Mouse (Mus musculus): ENCODE measurements around the gene Commd1. TPM values are rescaled to one million over a fixed set of nuclear protein-coding genes. Genes with fewer than 3 reads are reported as not detected.
A peak's percentile ranks its signal among the peaks of the same experiment; 100 is the strongest.

Commd1 gene
- polyA plus RNA-seq, 1 experiment from 2014 or later, result 282 TPM

DNA sequence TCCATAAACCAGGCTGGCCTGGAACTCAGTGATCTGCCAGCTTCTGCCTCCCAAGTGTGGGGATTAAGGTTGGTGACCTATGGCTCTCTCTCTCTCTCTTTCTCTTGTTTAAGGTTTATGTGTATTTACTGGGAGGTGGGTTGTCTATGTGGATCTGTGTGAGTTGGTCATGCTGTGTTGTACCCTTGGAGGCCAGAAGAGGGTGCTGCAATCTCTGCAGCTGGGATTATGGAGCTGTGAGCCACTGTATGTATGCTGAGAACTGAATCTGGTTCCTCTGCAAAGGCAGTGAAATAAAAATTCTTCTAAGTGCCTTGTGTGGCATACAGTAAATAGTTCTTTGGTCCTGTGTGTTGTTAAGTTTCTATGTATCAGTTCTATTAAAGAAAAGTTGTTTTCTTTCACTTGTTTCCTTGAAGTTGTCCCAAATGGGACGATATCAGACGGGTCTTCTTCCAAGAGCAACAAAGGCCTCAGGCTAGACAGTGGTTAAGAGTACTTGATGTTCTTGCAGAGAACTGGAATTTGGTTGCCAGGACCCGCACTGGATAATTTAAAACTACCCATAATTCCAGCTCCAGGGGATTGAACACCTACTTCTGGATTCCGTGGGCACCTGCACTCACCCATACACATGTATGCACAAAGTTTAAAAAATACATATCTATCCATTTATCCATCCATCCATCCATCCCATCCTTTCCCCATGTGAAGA, 31.6 kb upstream of the Commd1 start:
- ATAC-seq (ENCODE audit: low FRiP score) (no peak), DNase-seq (ENCODE audit: low spot score) (no peak)
- H3K27ac ChIP-seq, result no peak overlapping the region
- no peak overlapping the region for H3K4me3 ChIP-seq (replicated peaks; ENCODE audit: low read length)
- no peaks in the 10 kb centered on the region for H3K4me1 ChIP-seq (replicated peaks; ENCODE audit: control insufficient read depth, insufficient read depth, low read length)
- H3K36me3 ChIP-seq (replicated peaks; ENCODE audit: control insufficient read depth, insufficient read depth), result no peaks in the 10 kb centered on the region
- 90% methylated on average over 4 of the region's 4 CpGs for WGBS
- no peaks in the 10 kb centered on the region for H3K9me3 ChIP-seq (ENCODE audit: control insufficient read depth, low read length)
- no peak overlapping the region for H3K4me2 ChIP-seq (replicated peaks)
- no peaks in the 10 kb centered on the region for H3K27me3 ChIP-seq (ENCODE audit: control insufficient read depth, insufficient read depth, low read length)
- no peak overlapping the region for H3K9ac ChIP-seq

GRCm38 (mm10) chr11:23013096-23013495, 30.9 kb upstream of the Commd1 start:
- Histone ChIP-seq H3K27ac (no peak overlapping the region), H3K9me3 (ENCODE audit: control insufficient read depth, low read length) (no peaks in the 10 kb centered on the region), H3K4me2 (replicated peaks) (no peak overlapping the region), H3K4me3 (replicated peaks; ENCODE audit: low read length) (no peak overlapping the region), H3K4me1 (replicated peaks; ENCODE audit: control insufficient read depth, insufficient read depth, low read length) (no peaks in the 10 kb centered on the region), H3K9ac (no peak overlapping the region), H3K27me3 (ENCODE audit: control insufficient read depth, insufficient read depth, low read length) (no peaks in the 10 kb centered on the region), H3K36me3 (replicated peaks; ENCODE audit: control insufficient read depth, insufficient read depth) (no peaks in the 10 kb centered on the region)
- DNase-seq (ENCODE audit: low spot score) (no peak), ATAC-seq (ENCODE audit: low FRiP score) (no peak)
- 74% methylated on average over 1 of the region's 1 CpGs for WGBS

DNA sequence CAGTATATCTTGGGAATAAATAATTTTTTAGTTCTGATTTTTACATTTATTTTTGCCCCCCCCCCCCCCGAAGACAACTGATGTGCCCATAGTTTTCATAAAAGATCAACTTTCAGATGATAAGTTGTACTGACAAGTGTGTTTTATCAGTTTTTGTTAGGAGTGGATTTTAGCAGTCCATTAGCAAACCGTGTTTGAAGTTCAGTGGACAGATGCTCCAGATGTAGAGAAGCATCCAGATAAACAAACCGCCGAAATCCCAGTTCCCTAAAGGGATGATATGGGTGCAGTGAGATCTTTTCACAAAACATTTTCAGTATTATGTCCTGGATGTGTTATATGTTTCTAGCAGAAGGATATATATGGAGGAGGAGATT, 26.6 kb upstream of the Commd1 start:
- H3K27me3 ChIP-seq (ENCODE audit: control insufficient read depth, insufficient read depth, low read length), result no peaks in the 10 kb centered on the region
- peak overlapping the region; percentile 97; the same call in 1 of the 2 replicates for H3K27ac ChIP-seq
- peaks cover 17% of the 10 kb centered on the region for H3K36me3 ChIP-seq (replicated peaks; ENCODE audit: control insufficient read depth, insufficient read depth)
- 39% methylated on average over 4 of the region's 4 CpGs for WGBS
- peak overlapping the region; percentile 54 for H3K4me3 ChIP-seq (replicated peaks; ENCODE audit: low read length)
- peak overlapping the region; percentile 66 for H3K4me2 ChIP-seq (replicated peaks)
- ATAC-seq (ENCODE audit: low FRiP score) (no peak), DNase-seq (ENCODE audit: low spot score) (no peak)
- 0 out of 2 replicates have a peak, but pooled peaks cover 4% of the 10 kb centered on the region for H3K4me1 ChIP-seq (replicated peaks; ENCODE audit: control insufficient read depth, insufficient read depth, low read length)
- H3K9me3 ChIP-seq (ENCODE audit: control insufficient read depth, low read length), result no peaks in the 10 kb centered on the region
- peak overlapping the region; percentile 73 for H3K9ac ChIP-seq

GRCm38 (mm10) chr11:23008181-23008823, 26.1 kb upstream of the Commd1 start:
- ATAC-seq (ENCODE audit: low FRiP score) (peak; percentile 94), DNase-seq (ENCODE audit: low spot score) (peak; percentile 87)
- Histone ChIP-seq H3K27me3 (ENCODE audit: control insufficient read depth, insufficient read depth, low read length) (no peaks in the 10 kb centered on the region), H3K9ac (peak overlapping the region; percentile 73), H3K27ac (peak overlapping the region; percentile 97), H3K4me1 (replicated peaks; ENCODE audit: control insufficient read depth, insufficient read depth, low read length) (0 out of 2 replicates have a peak, but pooled peaks cover 4% of the 10 kb centered on the region), H3K9me3 (ENCODE audit: control insufficient read depth, low read length) (no peaks in the 10 kb centered on the region), H3K4me3 (replicated peaks; ENCODE audit: low read length) (peak overlapping the region; percentile 54), H3K36me3 (replicated peaks; ENCODE audit: control insufficient read depth, insufficient read depth) (peaks cover 22% of the 10 kb centered on the region), H3K4me2 (replicated peaks) (peak overlapping the region; percentile 66)
- under 1% methylated on average over 40 of the region's 40 CpGs for WGBS

DNA sequence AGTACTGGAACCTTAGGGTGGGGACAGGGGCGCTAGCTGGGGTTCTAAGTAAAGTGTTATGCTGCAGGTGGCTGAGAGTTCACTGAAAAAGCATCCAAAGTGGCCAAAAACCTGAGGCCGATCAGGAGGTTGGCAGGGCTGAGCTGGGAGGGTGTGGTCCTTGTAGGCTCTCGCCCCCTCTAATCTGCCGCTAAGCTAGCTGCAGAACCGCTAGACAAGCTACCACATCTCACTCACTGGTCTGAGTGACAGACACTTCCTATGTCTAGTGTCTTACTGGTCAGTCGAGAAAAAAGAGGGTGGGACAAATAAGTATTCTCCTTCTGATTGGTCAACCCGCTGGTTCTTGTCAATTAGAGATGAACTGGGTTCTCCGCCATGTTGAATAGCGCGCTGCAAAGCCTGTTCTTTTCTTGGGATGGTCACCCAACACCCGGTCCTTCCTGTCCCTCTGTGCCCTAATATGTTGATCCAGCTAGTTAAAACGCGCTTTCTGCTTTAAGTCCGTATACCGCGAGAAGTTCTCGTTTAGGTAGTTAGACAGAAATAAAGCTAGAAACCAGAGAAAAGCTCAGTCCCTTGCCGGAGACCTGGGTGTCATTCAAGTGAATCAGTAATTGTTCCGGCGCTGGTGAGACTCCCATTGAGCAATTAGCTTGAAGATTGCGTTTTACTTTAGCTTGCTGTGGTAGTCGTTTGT, 25.4 kb upstream of the Commd1 start, which contains the start of gene Fam161a:
Gene Fam161a (plus strand): TSS at position 51 of the 700 bp plus-strand sequence.
- 2% methylated on average over 22 of the region's 22 CpGs for WGBS
- no peaks in the 10 kb centered on the region for H3K27me3 ChIP-seq (ENCODE audit: control insufficient read depth, insufficient read depth, low read length)
- H3K9ac ChIP-seq, result peak within 1 kb of the TSS; percentile 73
- DNase-seq (ENCODE audit: low spot score) (peak; percentile 90), ATAC-seq (ENCODE audit: low FRiP score) (peak; percentile 93)
- 0 out of 2 replicates have a peak, but pooled peaks cover 4% of the 10 kb centered on the region for H3K4me1 ChIP-seq (replicated peaks; ENCODE audit: control insufficient read depth, insufficient read depth, low read length)
- peaks cover 29% of the 10 kb centered on the region for H3K36me3 ChIP-seq (replicated peaks; ENCODE audit: control insufficient read depth, insufficient read depth)
- peak within 1 kb of the TSS; percentile 66 for H3K4me2 ChIP-seq (replicated peaks)
- H3K4me3 ChIP-seq (replicated peaks; ENCODE audit: low read length), result peak within 1 kb of the TSS; percentile 54
- peak within 1 kb of the TSS; percentile 97 for H3K27ac ChIP-seq
- H3K9me3 ChIP-seq (ENCODE audit: control insufficient read depth, low read length), result no peaks in the 10 kb centered on the region

DNA sequence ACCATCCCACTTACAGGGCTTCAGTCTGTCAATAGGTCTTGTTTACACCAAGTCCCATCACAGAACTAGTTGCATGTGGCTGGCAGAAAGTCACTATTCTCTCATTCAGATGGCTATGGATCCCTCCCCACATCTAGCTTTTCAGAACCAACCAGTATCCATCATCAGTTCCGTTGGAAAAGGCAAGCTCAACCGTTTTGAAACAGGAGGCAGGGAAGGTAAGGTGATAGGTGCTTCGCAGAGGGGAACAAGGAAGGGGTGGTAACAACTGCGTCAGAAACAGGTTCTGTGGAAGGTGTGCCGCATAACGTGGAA, 24.9 kb upstream of the Commd1 start:
- Histone ChIP-seq H3K4me3 (replicated peaks; ENCODE audit: low read length) (peak overlapping the region; percentile 54), H3K27me3 (ENCODE audit: control insufficient read depth, insufficient read depth, low read length) (no peaks in the 10 kb centered on the region), H3K4me2 (replicated peaks) (peak overlapping the region; percentile 66), H3K9ac (peak overlapping the region; percentile 73), H3K4me1 (replicated peaks; ENCODE audit: control insufficient read depth, insufficient read depth, low read length) (0 out of 2 replicates have a peak, but pooled peaks cover 4% of the 10 kb centered on the region), H3K27ac (peak overlapping the region; percentile 97), H3K36me3 (replicated peaks; ENCODE audit: control insufficient read depth, insufficient read depth) (peaks cover 34% of the 10 kb centered on the region), H3K9me3 (ENCODE audit: control insufficient read depth, low read length) (no peaks in the 10 kb centered on the region)
- DNase-seq (ENCODE audit: low spot score) (no peak), ATAC-seq (ENCODE audit: low FRiP score) (peak; percentile 66)
- WGBS, result 4% methylated on average over 6 of the region's 6 CpGs

- Histone ChIP-seq H3K4me2 (replicated peaks) (no peak overlapping the region), H3K4me3 (replicated peaks; ENCODE audit: low read length) (no peak overlapping the region), H3K9ac (no peak overlapping the region), H3K9me3 (ENCODE audit: control insufficient read depth, low read length) (no peaks in the 10 kb centered on the region), H3K27me3 (ENCODE audit: control insufficient read depth, insufficient read depth, low read length) (no peaks in the 10 kb centered on the region), H3K36me3 (replicated peaks; ENCODE audit: control insufficient read depth, insufficient read depth) (peaks cover 51% of the 10 kb centered on the region), H3K4me1 (replicated peaks; ENCODE audit: control insufficient read depth, insufficient read depth, low read length) (0 out of 2 replicates have a peak, but pooled peaks cover 4% of the 10 kb centered on the region), H3K27ac (no peak overlapping the region)
- no peak for DNase-seq (ENCODE audit: low spot score)
- no peak for ATAC-seq (ENCODE audit: low FRiP score)
- WGBS, result 88% methylated on average over 1 of the region's 1 CpGs
Measured at GRCm38 (mm10) chr11:23005276-23005675, 23.1 kb upstream of the Commd1 start.

GRCm38 (mm10) chr11:22998308-22998707, 16.1 kb upstream of the Commd1 start:
- Histone ChIP-seq H3K27me3 (ENCODE audit: control insufficient read depth, insufficient read depth, low read length) (no peaks in the 10 kb centered on the region), H3K9ac (no peak overlapping the region), H3K9me3 (ENCODE audit: control insufficient read depth, low read length) (no peaks in the 10 kb centered on the region), H3K36me3 (replicated peaks; ENCODE audit: control insufficient read depth, insufficient read depth) (peaks cover 95% of the 10 kb centered on the region), H3K4me3 (replicated peaks; ENCODE audit: low read length) (no peak overlapping the region), H3K4me2 (replicated peaks) (no peak overlapping the region), H3K27ac (no peak overlapping the region), H3K4me1 (replicated peaks; ENCODE audit: control insufficient read depth, insufficient read depth, low read length) (no peaks in the 10 kb centered on the region)
- WGBS, result 93% methylated on average over 1 of the region's 1 CpGs
- DNase-seq (ENCODE audit: low spot score), result no peak
- ATAC-seq (ENCODE audit: low FRiP score), result no peak

GRCm38 (mm10) chr11:22995461-22995860, 13.3 kb upstream of the Commd1 start:
- DNase-seq (ENCODE audit: low spot score) (no peak), ATAC-seq (ENCODE audit: low FRiP score) (no peak)
- H3K4me1 ChIP-seq (replicated peaks; ENCODE audit: control insufficient read depth, insufficient read depth, low read length), result peaks cover 13% of the 10 kb centered on the region
- no peaks in the 10 kb centered on the region for H3K27me3 ChIP-seq (ENCODE audit: control insufficient read depth, insufficient read depth, low read length)
- peaks cover 70% of the 10 kb centered on the region for H3K36me3 ChIP-seq (replicated peaks; ENCODE audit: control insufficient read depth, insufficient read depth)
- no peak overlapping the region for H3K4me3 ChIP-seq (replicated peaks; ENCODE audit: low read length)
- no peak overlapping the region for H3K9ac ChIP-seq
- H3K9me3 ChIP-seq (ENCODE audit: control insufficient read depth, low read length), result no peaks in the 10 kb centered on the region
- H3K4me2 ChIP-seq (replicated peaks), result no peak overlapping the region
- H3K27ac ChIP-seq, result no peak overlapping the region
- 94% methylated on average over 4 of the region's 4 CpGs for WGBS

All from hindbrain, embryonic 14.5 days (tissue).